Mouse (Mus musculus) CH12.LX (cell line): ENCODE measurements around the gene Mgat5b.

Source experiments
- IRF4 ChIP-seq: IDR thresholded peaks from 2 replicates; pipeline ENCODE4 v1.6.1; 2014; ENCODE audit warnings: low read depth, mild to moderate bottlenecking, inconsistent platforms, low read length, improper control_type of control experiment
- POLR2A ChIP-seq: IDR thresholded peaks from 2 replicates; pipeline ENCODE4 v1.6.1; 2011; ENCODE audit warnings: low read depth, mild to moderate bottlenecking, improper control_type of control experiment, low read length

DNA sequence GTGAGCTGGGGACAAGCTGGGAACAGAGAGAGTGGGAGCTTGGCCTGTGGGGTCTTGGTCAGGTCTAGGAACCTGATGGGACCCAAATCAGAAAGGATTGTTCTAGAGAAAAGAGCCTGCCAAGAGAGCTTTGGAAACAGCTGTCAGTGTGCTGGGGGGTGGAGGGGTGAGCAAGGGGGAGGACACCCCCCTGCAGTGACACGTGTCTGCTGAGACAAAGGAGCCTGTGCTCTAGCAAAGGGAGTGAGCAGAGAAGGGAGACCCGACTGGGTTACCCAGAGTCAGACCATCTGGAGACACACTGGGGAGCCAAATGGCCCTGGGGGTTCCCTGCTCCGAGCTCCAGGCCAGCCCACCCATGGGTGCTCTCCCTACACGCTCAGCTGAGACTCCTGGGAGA is 54.2 kb downstream of the Mgat5b start:
- TF ChIP-seq IRF4 (no peak), POLR2A (no peak)
